Mouse (Mus musculus): ENCODE results near the gene Ate1. TPM values are rescaled to one million over a fixed set of nuclear protein-coding genes. Genes with fewer than 3 reads are reported as not detected.

Ate1 gene
- polyA plus RNA-seq, 2 experiments, result 5.0 to 20.0 TPM

GRCm38 (mm10) chr7:130547635-130548175, 27.5 kb upstream of the Ate1 start:
- 66% methylated on average over 12 of the region's 12 CpGs for WGBS (ENCODE audit: insufficient replicate concordance)
- ATAC-seq (ENCODE audit: insufficient read depth), result no peak

GRCm38 (mm10) chr7:130546791-130547484, 26.8 kb upstream of the Ate1 start:
- peak overlapping the region; percentile 97 for H3K9ac ChIP-seq (replicated peaks)
- H3K9me3 ChIP-seq (ENCODE audit: control insufficient read depth, low read length), result no peaks in the 10 kb centered on the region
- H3K27ac ChIP-seq, result peak overlapping the region; percentile 95
- H3K4me2 ChIP-seq (ENCODE audit: low read depth), result peak overlapping the region; percentile 86
- H3K4me1 ChIP-seq (replicated peaks; ENCODE audit: control insufficient read depth in 2 of 2, insufficient read depth in 2 of 2, low read length in 1 of 2), result peaks cover 11 to 13% of the 10 kb centered on the region in 2 experiments
- TF ChIP-seq EP300 (IDR thresholded peaks at IDR 0.05; ENCODE audit: low read depth) (0 out of 2 replicates have a peak, but pooled peaks have one; percentile 16), CTCF (IDR thresholded peaks at IDR 0.05; ENCODE audit: low read depth) (peak; percentile 95)
- H3K36me3 ChIP-seq (replicated peaks; ENCODE audit: control insufficient read depth, insufficient read depth, low read depth), result peaks cover 30% of the 10 kb centered on the region
- ATAC-seq (ENCODE audit: insufficient read depth) (peak; percentile 95), DNase-seq (ENCODE audit: low read depth in 3 of 3, low spot score in 3 of 3) (peak; percentile 78 to 84 (median 82))
- H3K27me3 ChIP-seq (ENCODE audit: control insufficient read depth, insufficient read depth, low read length), result no peaks in the 10 kb centered on the region
- WGBS (ENCODE audit: insufficient replicate concordance), result under 1% methylated on average over 78 of the region's 84 CpGs
- H3K4me3 ChIP-seq (ENCODE audit: insufficient read depth in 1 of 2, low read depth in 2 of 2, low read length in 2 of 2), result peak overlapping the region; percentile 79 to 93

More at GRCm38 (mm10) chr7:130547635-130548175, 27.5 kb upstream of the Ate1 start:
- Histone ChIP-seq H3K4me1 (replicated peaks; ENCODE audit: control insufficient read depth in 2 of 2, insufficient read depth in 2 of 2, low read length in 1 of 2) (peaks cover 11 to 13% of the 10 kb centered on the region in 2 experiments), H3K9me3 (ENCODE audit: control insufficient read depth, low read length) (no peaks in the 10 kb centered on the region), H3K4me2 (ENCODE audit: low read depth) (peak overlapping the region; percentile 86), H3K9ac (replicated peaks) (no peak overlapping the region), H3K4me3 (ENCODE audit: insufficient read depth in 1 of 2, low read depth in 2 of 2, low read length in 2 of 2) (peak overlapping the region in 1 of 2 experiments; percentile 93; a peak in 2 of 4 replicates), H3K27ac (no peak overlapping the region), H3K36me3 (replicated peaks; ENCODE audit: control insufficient read depth, insufficient read depth, low read depth) (peaks cover 23% of the 10 kb centered on the region), H3K27me3 (ENCODE audit: control insufficient read depth, insufficient read depth, low read length) (no peaks in the 10 kb centered on the region)
- DNase-seq (ENCODE audit: low read depth in 3 of 3, low spot score in 3 of 3), result no peak
- no peak for TF ChIP-seq CTCF (IDR thresholded peaks at IDR 0.05; ENCODE audit: low read depth)
- TF ChIP-seq EP300 (IDR thresholded peaks at IDR 0.05; ENCODE audit: low read depth), result no peak

GRCm38 (mm10) chr7:130546421-130546790, 26.2 kb upstream of the Ate1 start:
- TF ChIP-seq CTCF (IDR thresholded peaks at IDR 0.05; ENCODE audit: low read depth) (no peak), EP300 (IDR thresholded peaks at IDR 0.05; ENCODE audit: low read depth) (no peak)
- DNase-seq (ENCODE audit: low read depth in 3 of 3, low spot score in 3 of 3) (peak in 1 of 3 experiments; percentile 5), ATAC-seq (ENCODE audit: insufficient read depth) (peak; percentile 17)
- peak overlapping the region; percentile 97 for H3K9ac ChIP-seq (replicated peaks)
- H3K27ac ChIP-seq, result peak overlapping the region; percentile 95
- H3K9me3 ChIP-seq (ENCODE audit: control insufficient read depth, low read length), result no peaks in the 10 kb centered on the region
- peaks cover 11 to 13% of the 10 kb centered on the region in 2 experiments for H3K4me1 ChIP-seq (replicated peaks; ENCODE audit: control insufficient read depth in 2 of 2, insufficient read depth in 2 of 2, low read length in 1 of 2)
- WGBS (ENCODE audit: insufficient replicate concordance), result 3% methylated on average over 7 of the region's 7 CpGs
- peak overlapping the region; percentile 79 to 93 for H3K4me3 ChIP-seq (ENCODE audit: insufficient read depth in 1 of 2, low read depth in 2 of 2, low read length in 2 of 2)
- H3K27me3 ChIP-seq (ENCODE audit: control insufficient read depth, insufficient read depth, low read length), result no peaks in the 10 kb centered on the region
- H3K36me3 ChIP-seq (replicated peaks; ENCODE audit: control insufficient read depth, insufficient read depth, low read depth), result peaks cover 35% of the 10 kb centered on the region
- peak overlapping the region; percentile 86 for H3K4me2 ChIP-seq (ENCODE audit: low read depth)

- no peak for ATAC-seq (ENCODE audit: insufficient read depth)
- DNase-seq (ENCODE audit: low read depth in 3 of 3, low spot score in 3 of 3), result peak in 1 of 3 experiments; percentile 13
- no peaks in the 10 kb centered on the region for H3K27me3 ChIP-seq (ENCODE audit: control insufficient read depth, insufficient read depth, low read length)
- H3K4me3 ChIP-seq (ENCODE audit: insufficient read depth in 1 of 2, low read depth in 2 of 2, low read length in 2 of 2), result peak overlapping the region; percentile 79 to 93
- H3K4me2 ChIP-seq (ENCODE audit: low read depth), result peak overlapping the region; percentile 86
- peaks cover 11 to 13% of the 10 kb centered on the region in 2 experiments for H3K4me1 ChIP-seq (replicated peaks; ENCODE audit: control insufficient read depth in 2 of 2, insufficient read depth in 2 of 2, low read length in 1 of 2)
- peak overlapping the region; percentile 97 for H3K9ac ChIP-seq (replicated peaks)
- TF ChIP-seq CTCF (IDR thresholded peaks at IDR 0.05; ENCODE audit: low read depth), result no peak
- no peak for TF ChIP-seq EP300 (IDR thresholded peaks at IDR 0.05; ENCODE audit: low read depth)
- no peaks in the 10 kb centered on the region for H3K9me3 ChIP-seq (ENCODE audit: control insufficient read depth, low read length)
- H3K36me3 ChIP-seq (replicated peaks; ENCODE audit: control insufficient read depth, insufficient read depth, low read depth), result peaks cover 36% of the 10 kb centered on the region
- 39% methylated on average over 3 of the region's 3 CpGs for WGBS (ENCODE audit: insufficient replicate concordance)
- peak overlapping the region; percentile 95 for H3K27ac ChIP-seq
Measured at GRCm38 (mm10) chr7:130545893-130546292, 25.7 kb upstream of the Ate1 start.

- peak overlapping the region; percentile 86 for H3K4me2 ChIP-seq (ENCODE audit: low read depth)
- peak overlapping the region; percentile 97 for H3K9ac ChIP-seq (replicated peaks)
- ATAC-seq (ENCODE audit: insufficient read depth), result no peak
- WGBS (ENCODE audit: insufficient replicate concordance), result 79% methylated on average over 5 of the region's 5 CpGs
- H3K4me1 ChIP-seq (replicated peaks; ENCODE audit: control insufficient read depth in 2 of 2, insufficient read depth in 2 of 2, low read length in 1 of 2), result peaks cover 11 to 13% of the 10 kb centered on the region in 2 experiments
- H3K27ac ChIP-seq, result peak overlapping the region; percentile 95
- H3K9me3 ChIP-seq (ENCODE audit: control insufficient read depth, low read length), result no peaks in the 10 kb centered on the region
- no peak for DNase-seq (ENCODE audit: low read depth in 3 of 3, low spot score in 3 of 3)
- no peaks in the 10 kb centered on the region for H3K27me3 ChIP-seq (ENCODE audit: control insufficient read depth, insufficient read depth, low read length)
- H3K4me3 ChIP-seq (ENCODE audit: insufficient read depth in 1 of 2, low read depth in 2 of 2, low read length in 2 of 2), result peak overlapping the region; percentile 17 to 93; a peak in 3 of 4 replicates
- TF ChIP-seq EP300 (IDR thresholded peaks at IDR 0.05; ENCODE audit: low read depth) (no peak), CTCF (IDR thresholded peaks at IDR 0.05; ENCODE audit: low read depth) (no peak)
- peaks cover 36% of the 10 kb centered on the region for H3K36me3 ChIP-seq (replicated peaks; ENCODE audit: control insufficient read depth, insufficient read depth, low read depth)
Measured at GRCm38 (mm10) chr7:130545401-130545800, 25.2 kb upstream of the Ate1 start.
